Mouse (Mus musculus) brain, embryonic 14.5 days (tissue): ENCODE measurements around the gene Prrt1.

Experiments
- CTCF ChIP-seq: fragments of 200-500 bp; IDR thresholded peaks from 2 replicates; pipeline ENCODE4 v1.5.1; 2012; ENCODE audit warnings: inconsistent platforms, mild to moderate bottlenecking, moderate library complexity, borderline replicate concordance; ENCODE audit not compliant: insufficient read depth, insufficient read length; ENCODE audit errors: extremely low read depth
- POLR2A ChIP-seq: fragments of 200-500 bp; IDR thresholded peaks from 2 replicates; pipeline ENCODE4 v1.6.1; 2012; ENCODE audit warnings: mild to moderate bottlenecking, inconsistent platforms, borderline replicate concordance; ENCODE audit not compliant: poor library complexity, insufficient read depth, insufficient read length, severe bottlenecking; ENCODE audit errors: extremely low read depth

GRCm38 (mm10) chr17:34606186-34607039, 22.9 kb upstream of the Prrt1 start:
- TF ChIP-seq CTCF, result no peak
- TF ChIP-seq POLR2A, result no peak
